Mouse (Mus musculus): Measurements from ENCODE around the gene Ugcg. TPM values are rescaled to one million over a fixed set of nuclear protein-coding genes. Genes with fewer than 3 reads are reported as not detected.

The Ugcg gene
- polyA plus RNA-seq, 1 experiment from 2014 or later: 26.6 TPM

- Histone ChIP-seq H3K27ac (ENCODE audit: low read depth, low read length) (no peak overlapping the region), H3K9ac (replicated peaks; ENCODE audit: low read depth, low read length) (no peak overlapping the region), H3K9me3 (ENCODE audit: control insufficient read depth, low read length) (no peaks in the 10 kb centered on the region), H3K4me3 (ENCODE audit: low read depth, low read length) (no peak overlapping the region), H3K36me3 (ENCODE audit: control insufficient read depth, insufficient read depth, low read length) (no peaks in the 10 kb centered on the region), H3K4me1 (ENCODE audit: control insufficient read depth, insufficient read depth, low read length) (no peaks in the 10 kb centered on the region), H3K27me3 (ENCODE audit: control insufficient read depth, insufficient read depth, low read length) (no peaks in the 10 kb centered on the region), H3K4me2 (ENCODE audit: low read depth, low read length) (no peak overlapping the region)
- WGBS: 95% methylated on average over 2 of the region's 2 CpGs
- ATAC-seq (ENCODE audit: low read depth): no peak
These were observed 21.7 kb upstream of the Ugcg start for GRCm38 (mm10) chr4:59167251-59167847.

- ATAC-seq (ENCODE audit: low read depth): no peak
- no peaks in the 10 kb centered on the region for H3K27me3 ChIP-seq (ENCODE audit: control insufficient read depth, insufficient read depth, low read length)
- WGBS: 88% methylated on average over 5 of the region's 5 CpGs
These were observed 19.1 kb upstream of the Ugcg start for GRCm38 (mm10) chr4:59169981-59170380.

DNA sequence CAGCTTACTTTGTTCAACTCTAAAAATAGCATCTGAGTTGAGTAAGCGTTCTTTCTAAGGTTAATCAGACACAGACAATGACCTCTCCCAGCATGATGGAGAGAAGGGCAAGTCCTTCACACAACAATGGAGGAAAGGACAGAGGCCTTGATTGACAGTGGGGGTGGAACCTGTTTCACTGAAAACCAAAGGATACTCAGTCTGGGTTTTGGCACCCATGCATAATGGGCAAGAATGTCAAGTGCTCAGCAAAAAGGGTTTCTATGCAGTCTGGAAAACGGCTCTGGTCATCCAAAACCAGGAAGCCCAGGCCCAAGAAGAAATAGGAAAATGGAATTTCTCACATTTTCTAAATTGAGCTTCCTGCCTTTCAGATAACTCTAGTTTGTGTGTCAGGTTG lies 16.4 kb upstream of the Ugcg start:
- Histone ChIP-seq H3K4me1 (ENCODE audit: control insufficient read depth, insufficient read depth, low read length) (no peaks in the 10 kb centered on the region), H3K4me2 (ENCODE audit: low read depth, low read length) (no peak overlapping the region), H3K4me3 (ENCODE audit: low read depth, low read length) (no peak overlapping the region), H3K27ac (ENCODE audit: low read depth, low read length) (no peak overlapping the region), H3K36me3 (ENCODE audit: control insufficient read depth, insufficient read depth, low read length) (no peaks in the 10 kb centered on the region), H3K27me3 (ENCODE audit: control insufficient read depth, insufficient read depth, low read length) (no peaks in the 10 kb centered on the region), H3K9me3 (ENCODE audit: control insufficient read depth, low read length) (no peaks in the 10 kb centered on the region), H3K9ac (replicated peaks; ENCODE audit: low read depth, low read length) (no peak overlapping the region)
- ATAC-seq (ENCODE audit: low read depth): no peak
- 29% methylated on average over 2 of the region's 2 CpGs for WGBS

More at GRCm38 (mm10) chr4:59169981-59170380, 19.1 kb upstream of the Ugcg start:
- no peaks in the 10 kb centered on the region for H3K36me3 ChIP-seq (ENCODE audit: control insufficient read depth, insufficient read depth, low read length)
- no peak overlapping the region for H3K27ac ChIP-seq (ENCODE audit: low read depth, low read length)
- no peak overlapping the region for H3K4me2 ChIP-seq (ENCODE audit: low read depth, low read length)
- H3K9me3 ChIP-seq (ENCODE audit: control insufficient read depth, low read length): no peaks in the 10 kb centered on the region
- no peak overlapping the region for H3K4me3 ChIP-seq (ENCODE audit: low read depth, low read length)
- no peaks in the 10 kb centered on the region for H3K4me1 ChIP-seq (ENCODE audit: control insufficient read depth, insufficient read depth, low read length)
- H3K9ac ChIP-seq (replicated peaks; ENCODE audit: low read depth, low read length): no peak overlapping the region

DNA sequence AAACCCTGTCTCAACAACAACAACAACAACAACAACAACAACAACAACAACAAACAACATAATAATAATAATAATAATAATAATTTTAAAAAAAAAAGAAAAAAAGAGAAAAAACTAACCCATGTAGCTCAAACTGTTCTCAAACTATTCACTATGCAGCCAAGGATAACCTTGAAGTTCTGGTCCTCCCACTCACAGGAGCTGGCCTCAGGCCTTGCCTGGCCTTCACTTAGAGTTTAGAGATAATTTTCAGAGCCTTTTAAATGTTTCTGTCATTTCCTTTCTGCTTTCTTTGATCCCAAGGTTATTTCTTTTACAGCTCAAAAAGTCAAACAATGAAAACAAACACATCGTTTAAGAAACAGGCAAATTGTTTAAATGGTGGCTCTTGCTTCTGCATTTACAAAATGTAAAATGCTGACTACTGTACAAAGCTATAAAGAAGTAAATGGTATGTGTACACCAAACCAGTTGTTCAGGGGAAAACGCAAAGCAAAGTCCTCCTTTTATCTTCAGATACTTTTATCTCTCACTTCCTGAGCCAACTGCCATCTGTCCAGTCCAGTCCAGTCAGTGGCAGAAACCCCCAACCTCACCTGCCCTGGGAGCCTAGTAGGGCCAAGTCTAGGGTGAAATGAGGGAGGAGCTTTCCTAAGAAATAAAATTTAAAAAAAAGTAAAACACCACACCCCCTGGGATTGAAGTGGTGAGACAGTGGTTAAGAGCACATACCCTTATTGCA lies 15.7 kb upstream of the Ugcg start:
- Histone ChIP-seq H3K4me2 (ENCODE audit: low read depth, low read length) (no peak overlapping the region), H3K4me1 (ENCODE audit: control insufficient read depth, insufficient read depth, low read length) (no peaks in the 10 kb centered on the region), H3K9ac (replicated peaks; ENCODE audit: low read depth, low read length) (no peak overlapping the region), H3K4me3 (ENCODE audit: low read depth, low read length) (no peak overlapping the region), H3K36me3 (ENCODE audit: control insufficient read depth, insufficient read depth, low read length) (no peaks in the 10 kb centered on the region), H3K9me3 (ENCODE audit: control insufficient read depth, low read length) (no peaks in the 10 kb centered on the region), H3K27me3 (ENCODE audit: control insufficient read depth, insufficient read depth, low read length) (no peaks in the 10 kb centered on the region), H3K27ac (ENCODE audit: low read depth, low read length) (no peak overlapping the region)
- WGBS: 85% methylated on average over 2 of the region's 2 CpGs
- ATAC-seq (ENCODE audit: low read depth): no peak

GRCm38 (mm10) chr4:59175003-59175402 lies 14.1 kb upstream of the Ugcg start:
- Histone ChIP-seq H3K4me1 (ENCODE audit: control insufficient read depth, insufficient read depth, low read length) (no peaks in the 10 kb centered on the region), H3K4me3 (ENCODE audit: low read depth, low read length) (no peak overlapping the region), H3K27me3 (ENCODE audit: control insufficient read depth, insufficient read depth, low read length) (no peaks in the 10 kb centered on the region), H3K4me2 (ENCODE audit: low read depth, low read length) (no peak overlapping the region), H3K27ac (ENCODE audit: low read depth, low read length) (no peak overlapping the region), H3K9me3 (ENCODE audit: control insufficient read depth, low read length) (no peaks in the 10 kb centered on the region), H3K36me3 (ENCODE audit: control insufficient read depth, insufficient read depth, low read length) (no peaks in the 10 kb centered on the region), H3K9ac (replicated peaks; ENCODE audit: low read depth, low read length) (no peak overlapping the region)
- ATAC-seq (ENCODE audit: low read depth): no peak
- WGBS: 85% methylated on average over 4 of the region's 4 CpGs

DNA sequence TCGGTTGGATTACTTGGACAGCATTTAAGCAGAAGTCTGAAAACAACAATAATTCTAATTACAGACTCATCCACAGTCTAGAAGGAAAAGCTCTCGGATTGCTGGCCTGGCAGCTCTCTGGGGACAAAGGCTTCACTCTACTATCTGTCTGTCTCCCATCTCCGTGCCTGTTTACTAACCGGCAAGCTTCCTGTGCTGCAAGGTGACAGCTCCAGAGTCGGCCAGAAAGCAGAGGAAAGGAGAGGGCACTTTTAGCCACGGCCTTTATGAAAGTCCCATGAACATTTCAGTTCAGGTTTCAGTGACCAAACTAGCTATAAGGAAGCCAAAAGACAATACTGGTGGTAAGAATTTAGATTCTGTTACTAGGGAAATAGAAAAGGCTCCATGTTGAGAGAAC lies 13.1 kb upstream of the Ugcg start:
- Histone ChIP-seq H3K9me3 (ENCODE audit: control insufficient read depth, low read length) (no peaks in the 10 kb centered on the region), H3K27ac (ENCODE audit: low read depth, low read length) (no peak overlapping the region), H3K4me3 (ENCODE audit: low read depth, low read length) (no peak overlapping the region), H3K36me3 (ENCODE audit: control insufficient read depth, insufficient read depth, low read length) (no peaks in the 10 kb centered on the region), H3K9ac (replicated peaks; ENCODE audit: low read depth, low read length) (no peak overlapping the region), H3K27me3 (ENCODE audit: control insufficient read depth, insufficient read depth, low read length) (no peaks in the 10 kb centered on the region), H3K4me1 (ENCODE audit: control insufficient read depth, insufficient read depth, low read length) (no peaks in the 10 kb centered on the region), H3K4me2 (ENCODE audit: low read depth, low read length) (no peak overlapping the region)
- 55% methylated on average over 6 of the region's 6 CpGs for WGBS
- no peak for ATAC-seq (ENCODE audit: low read depth)

- H3K4me3 ChIP-seq (ENCODE audit: low read depth, low read length): no peak overlapping the region
- no peaks in the 10 kb centered on the region for H3K27me3 ChIP-seq (ENCODE audit: control insufficient read depth, insufficient read depth, low read length)
- 92% methylated on average over 2 of the region's 2 CpGs for WGBS
- H3K4me1 ChIP-seq (ENCODE audit: control insufficient read depth, insufficient read depth, low read length): no peaks in the 10 kb centered on the region
- no peaks in the 10 kb centered on the region for H3K36me3 ChIP-seq (ENCODE audit: control insufficient read depth, insufficient read depth, low read length)
- no peak for ATAC-seq (ENCODE audit: low read depth)
- H3K4me2 ChIP-seq (ENCODE audit: low read depth, low read length): no peak overlapping the region
- H3K9me3 ChIP-seq (ENCODE audit: control insufficient read depth, low read length): no peaks in the 10 kb centered on the region
- H3K9ac ChIP-seq (replicated peaks; ENCODE audit: low read depth, low read length): no peak overlapping the region
- H3K27ac ChIP-seq (ENCODE audit: low read depth, low read length): no peak overlapping the region
These were observed 11.5 kb upstream of the Ugcg start for GRCm38 (mm10) chr4:59177566-59177965.

DNA sequence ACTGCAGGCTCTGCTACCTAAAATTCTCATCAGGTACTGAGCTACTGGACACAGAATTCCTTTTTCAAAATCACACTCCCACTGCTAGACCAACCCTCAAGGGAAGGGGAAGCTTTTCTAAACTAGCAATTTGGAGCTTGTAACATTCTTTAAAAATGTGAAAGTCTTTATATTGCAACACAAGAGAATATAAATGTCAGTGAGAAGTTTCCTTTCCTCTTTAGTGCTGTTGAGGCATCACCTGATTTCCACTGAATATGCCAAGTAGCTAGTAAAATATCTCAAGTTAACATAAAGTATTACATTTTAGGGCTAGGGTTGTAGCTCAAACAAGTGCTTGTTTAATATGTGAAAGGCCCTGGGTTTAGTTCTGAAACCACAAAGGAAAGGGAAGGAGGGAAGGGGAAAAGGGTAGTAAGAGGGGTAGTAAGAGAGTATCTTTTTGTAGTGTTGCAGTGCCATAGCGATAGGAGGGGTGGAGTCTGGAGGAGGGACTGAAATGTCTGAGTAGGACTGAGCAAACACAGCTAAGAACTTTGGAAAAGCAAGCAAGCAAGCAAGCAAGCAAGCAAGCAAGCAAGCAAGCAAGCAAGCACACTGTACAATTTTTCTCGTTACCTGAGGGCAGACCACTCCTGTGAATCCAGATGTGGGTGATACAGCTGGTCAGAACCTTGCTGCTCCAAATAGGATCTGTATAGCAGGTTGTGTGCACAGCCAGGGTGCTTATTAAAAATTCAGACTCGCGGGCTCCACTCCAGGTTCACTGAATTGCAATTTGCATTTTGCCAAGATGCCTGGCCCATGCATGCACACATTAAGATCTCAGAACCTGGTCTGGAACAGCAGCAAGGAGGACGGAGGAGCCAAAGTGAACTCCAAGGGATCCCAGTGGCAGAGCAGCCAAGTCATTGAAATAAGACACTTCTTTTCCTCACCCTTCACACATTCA lies 7.5 kb upstream of the Ugcg start:
- Histone ChIP-seq H3K4me2 (ENCODE audit: low read depth, low read length) (no peak overlapping the region), H3K36me3 (ENCODE audit: control insufficient read depth, insufficient read depth, low read length) (no peaks in the 10 kb centered on the region), H3K4me1 (ENCODE audit: control insufficient read depth, insufficient read depth, low read length) (no peaks in the 10 kb centered on the region), H3K9me3 (ENCODE audit: control insufficient read depth, low read length) (no peaks in the 10 kb centered on the region), H3K27ac (ENCODE audit: low read depth, low read length) (no peak overlapping the region), H3K27me3 (ENCODE audit: control insufficient read depth, insufficient read depth, low read length) (no peaks in the 10 kb centered on the region), H3K4me3 (ENCODE audit: low read depth, low read length) (no peak overlapping the region), H3K9ac (replicated peaks; ENCODE audit: low read depth, low read length) (no peak overlapping the region)
- ATAC-seq (ENCODE audit: low read depth): no peak
- 41% methylated on average over 5 of the region's 5 CpGs for WGBS

- no peak overlapping the region for H3K27ac ChIP-seq (ENCODE audit: low read depth, low read length)
- H3K4me3 ChIP-seq (ENCODE audit: low read depth, low read length): no peak overlapping the region
- WGBS: 70% methylated on average over 3 of the region's 3 CpGs
- H3K9ac ChIP-seq (replicated peaks; ENCODE audit: low read depth, low read length): no peak overlapping the region
- H3K36me3 ChIP-seq (ENCODE audit: control insufficient read depth, insufficient read depth, low read length): no peaks in the 10 kb centered on the region
- no peak overlapping the region for H3K4me2 ChIP-seq (ENCODE audit: low read depth, low read length)
- peaks cover 3% of the 10 kb centered on the region; the same call in 1 of the 2 replicates for H3K4me1 ChIP-seq (ENCODE audit: control insufficient read depth, insufficient read depth, low read length)
- ATAC-seq (ENCODE audit: low read depth): no peak
- H3K27me3 ChIP-seq (ENCODE audit: control insufficient read depth, insufficient read depth, low read length): no peaks in the 10 kb centered on the region
- H3K9me3 ChIP-seq (ENCODE audit: control insufficient read depth, low read length): no peaks in the 10 kb centered on the region
These were observed 3.4 kb upstream of the Ugcg start for GRCm38 (mm10) chr4:59185671-59186070.

Data from neural tube, embryonic 14.5 days (tissue).